8 mouse cellular contexts compared by ENCODE assay signal in genomic region chr17:79840254-79841238, GRCm38 (mm10). TPM values are rescaled to one million over a fixed set of nuclear protein-coding genes. Genes with fewer than 3 reads are reported as not detected.
DNase-seq lines count a peak whose midpoint lies in the region; ATAC-seq lines count a peak whose summit lies in the region.
"Had no signal": no experiment of that assay in that cellular context is flagged by ENCODE, and none has a peak within 500 bp of the region (broad histone marks: within the 10 kb centered on the region; RNA-seq: fewer than 3 reads in every experiment).

No protein-coding gene starts in this region.

- 49% methylated on average over 7 of the region's 7 CpGs for WGBS in forebrain, embryonic 11.5 days
- 47% methylated on average over 7 of the region's 7 CpGs for WGBS in hindbrain, embryonic 13.5 days

- peak; percentile 75 for ATAC-seq in forebrain, embryonic 11.5 days (replicated peaks; ENCODE audit: low FRiP score)
- ATAC-seq in hindbrain, embryonic 13.5 days (ENCODE audit: low FRiP score), result peak; percentile 81

- no peak overlapping the region for H3K9ac ChIP-seq in forebrain, embryonic 11.5 days (ENCODE audit: low read length)
- no peak overlapping the region for H3K9ac ChIP-seq in hindbrain, embryonic 13.5 days
- H3K9ac ChIP-seq: limb, embryonic 12.5 days had no signal

- no peak overlapping the region for H3K4me2 ChIP-seq in forebrain, embryonic 11.5 days (ENCODE audit: low read depth, low read length, severe bottlenecking)
- no peak overlapping the region for H3K4me2 ChIP-seq in hindbrain, embryonic 13.5 days
- H3K4me2 ChIP-seq: limb, embryonic 12.5 days had no signal

- no peaks in the 10 kb centered on the region for H3K4me1 ChIP-seq in forebrain, embryonic 11.5 days (replicated peaks; ENCODE audit: control insufficient read depth, insufficient read depth, low read length)
- H3K4me1 ChIP-seq in hindbrain, embryonic 13.5 days (replicated peaks), result no peaks in the 10 kb centered on the region
- H3K4me1 ChIP-seq: limb, embryonic 12.5 days had no signal

- no peaks in the 10 kb centered on the region for H3K36me3 ChIP-seq in forebrain, embryonic 11.5 days (ENCODE audit: control insufficient read depth, insufficient read depth, low read length)
- no peaks in the 10 kb centered on the region for H3K36me3 ChIP-seq in hindbrain, embryonic 13.5 days
- H3K36me3 ChIP-seq: limb, embryonic 12.5 days had no signal

- peak; percentile 50 for DNase-seq in ES-CJ7 (ENCODE audit: low read depth, low spot score)
- peak; percentile 78 for DNase-seq in adrenal gland, postnatal 14 days
- peak; percentile 73 for DNase-seq in forebrain, embryonic 11.5 days (ENCODE audit: low spot score)
- DNase-seq in layer of hippocampus, adult 9-10 months (ENCODE audit: low spot score), result peak; percentile 77
- peak; percentile 81 for DNase-seq in lung, postnatal 14 days
- DNase-seq in right cerebral cortex, adult 2 months (ENCODE audit: low spot score in 2 of 2), result peak; percentile 80 to 82

- no peaks in the 10 kb centered on the region for H3K27me3 ChIP-seq in forebrain, embryonic 11.5 days (ENCODE audit: control insufficient read depth, insufficient read depth, low read length)
- no peaks in the 10 kb centered on the region for H3K27me3 ChIP-seq in hindbrain, embryonic 13.5 days

- H3K27ac ChIP-seq in forebrain, embryonic 11.5 days (ENCODE audit: low read depth, low read length), result no peak overlapping the region
- H3K27ac ChIP-seq in hindbrain, embryonic 13.5 days, result no peak overlapping the region
- H3K27ac ChIP-seq: limb, embryonic 12.5 days had no signal

- no peaks in the 10 kb centered on the region for H3K9me3 ChIP-seq in forebrain, embryonic 11.5 days (ENCODE audit: control insufficient read depth, low read length)
- no peaks in the 10 kb centered on the region for H3K9me3 ChIP-seq in hindbrain, embryonic 13.5 days
- H3K9me3 ChIP-seq: limb, embryonic 12.5 days had no signal

- no peak overlapping the region for H3K4me3 ChIP-seq in forebrain, embryonic 11.5 days (ENCODE audit: low read depth, low read length)
- no peak overlapping the region for H3K4me3 ChIP-seq in hindbrain, embryonic 13.5 days
- H3K4me3 ChIP-seq: limb, embryonic 12.5 days had no signal

RNA-seq across cellular contexts. Expression of gene Atl2, which starts 55.4 kb away (rescaled TPM):
- 85.4 and 102 TPM in 2 replicates for total RNA-seq in adrenal gland, postnatal 14 days (2021)
- polyA plus RNA-seq in forebrain, embryonic 11.5 days (2014; fragmentation: Nextera tagmentation; extraction: Ambion mirVana), result 38.6 and 46.7 TPM in 2 replicates
- polyA plus RNA-seq in hindbrain, embryonic 13.5 days (2015; fragmentation: Nextera tagmentation; extraction: Ambion mirVana), result 34.2 and 35.4 TPM in 2 replicates
